Mouse (Mus musculus) CH12.LX (cell line): ENCODE measurements around the gene Rras. TPM values are rescaled to one million over a fixed set of nuclear protein-coding genes. Genes with fewer than 3 reads are reported as not detected.

Source experiments
- DNase-seq: peaks from one replicate; pipeline ENCODE4 v3.0.0-alpha.2; 2013; ENCODE audit errors: extremely low read depth
- H3K27ac ChIP-seq: 2 replicates; pipeline ENCODE4 v1.5.1; 2012; ENCODE audit warnings: low read depth, mild to moderate bottlenecking, control low read depth, moderate library complexity; ENCODE audit not compliant: insufficient read depth
- H3K27me3 ChIP-seq: replicated peaks from 2 replicates; pipeline ENCODE3; 2012; ENCODE audit warnings: inconsistent platforms
- H3K36me3 ChIP-seq, 2 experiments: replicated peaks in 1 of 2; 2 replicates each; pipeline versions ENCODE3 to v1.6.1; 2012; ENCODE audit warnings: inconsistent platforms in 1 of 2, low read length in 1 of 2, mild to moderate bottlenecking in 1 of 2, mixed read lengths in 1 of 2, moderate library complexity in 1 of 2; ENCODE audit not compliant: control insufficient read depth in 1 of 2, insufficient read depth in 1 of 2
- H3K4me1 ChIP-seq, 2 experiments: 2 replicates each; pipeline ENCODE4 v1.6.1; 2012; ENCODE audit warnings: inconsistent platforms in 1 of 2, moderate library complexity in 1 of 2; ENCODE audit not compliant: insufficient read depth in 2 of 2, control insufficient read depth in 1 of 2
- H3K4me2 ChIP-seq: 2 replicates; pipeline ENCODE4 v1.6.1; 2012; ENCODE audit warnings: low read depth, mild to moderate bottlenecking, control low read depth; ENCODE audit not compliant: poor library complexity, insufficient read depth, severe bottlenecking
- H3K4me3 ChIP-seq, 3 experiments: fragments of 150-350 bp in 1 of 3; sonication (generic) in 1 of 3; replicated peaks in 1 of 3; 2 replicates each; pipeline versions ENCODE3 to v1.5.1; 2011 to 2012; ENCODE audit warnings: low read depth in 2 of 3, low read length in 2 of 3, mild to moderate bottlenecking in 2 of 3, moderate library complexity in 2 of 3, control low read depth in 1 of 3, improper control_type of control experiment in 1 of 3, inconsistent platforms in 1 of 3, mixed read lengths in 1 of 3; ENCODE audit not compliant: poor library complexity in 1 of 3
- H3K79me2 ChIP-seq: replicated peaks from 2 replicates; pipeline ENCODE4 v1.6.1; 2012; ENCODE audit warnings: mild to moderate bottlenecking, moderate library complexity; ENCODE audit not compliant: control insufficient read depth, poor library complexity, insufficient read depth, severe bottlenecking; ENCODE audit errors: extremely low read depth
- H3K9ac ChIP-seq: 2 replicates; pipeline ENCODE4 v1.6.1; 2012; ENCODE audit warnings: low read depth, mild to moderate bottlenecking, control low read depth, moderate library complexity; ENCODE audit not compliant: insufficient read depth
- H3K9me3 ChIP-seq: replicated peaks from 2 replicates; pipeline ENCODE3; 2012; ENCODE audit warnings: low read length, inconsistent platforms, mixed read lengths
- CTCF ChIP-seq, 2 experiments: IDR thresholded peaks in 1 of 2; conservative IDR thresholded peaks in 1 of 2; 2 replicates each; pipeline ENCODE4 v1.5.1; 2011 to 2012; ENCODE audit warnings: low read depth in 2 of 2, low read length in 2 of 2, improper control_type of control experiment in 1 of 2, inconsistent platforms in 1 of 2, mild to moderate bottlenecking in 1 of 2, moderate library complexity in 1 of 2
- ETS1 ChIP-seq: conservative IDR thresholded peaks from 2 replicates; pipeline ENCODE4 v1.6.1; 2012; ENCODE audit warnings: low read depth, mild to moderate bottlenecking, inconsistent platforms, low read length, improper control_type of control experiment, moderate library complexity
- IRF4 ChIP-seq: IDR thresholded peaks from 2 replicates; pipeline ENCODE4 v1.6.1; 2014; ENCODE audit warnings: low read depth, mild to moderate bottlenecking, inconsistent platforms, low read length, improper control_type of control experiment
- JUND ChIP-seq: conservative IDR thresholded peaks from 2 replicates; pipeline ENCODE4 v1.6.1; 2011; ENCODE audit warnings: low read depth, low read length, improper control_type of control experiment
- KAT2A ChIP-seq: IDR thresholded peaks from 2 replicates; pipeline ENCODE4 v1.6.1; 2012; ENCODE audit warnings: low read length, improper control_type of control experiment, inconsistent platforms; ENCODE audit not compliant: insufficient replicate concordance
- MAFK ChIP-seq: IDR thresholded peaks from 2 replicates; pipeline ENCODE4 v1.6.1; 2011; ENCODE audit warnings: low read length, improper control_type of control experiment; ENCODE audit not compliant: insufficient replicate concordance
- MAX ChIP-seq: IDR thresholded peaks from 2 replicates; pipeline ENCODE4 v1.6.1; 2011; ENCODE audit warnings: low read length, improper control_type of control experiment
- MAZ ChIP-seq: IDR thresholded peaks from 2 replicates; pipeline ENCODE4 v1.6.1; 2012; ENCODE audit warnings: low read depth, mild to moderate bottlenecking, inconsistent platforms, low read length, improper control_type of control experiment, moderate library complexity
- MEF2A ChIP-seq: IDR thresholded peaks from 2 replicates; pipeline ENCODE4 v1.6.1; 2014; ENCODE audit warnings: low read depth, mild to moderate bottlenecking, inconsistent platforms, low read length, improper control_type of control experiment, borderline replicate concordance
- NELFE ChIP-seq: IDR thresholded peaks from 2 replicates; pipeline ENCODE4 v1.6.1; 2011; ENCODE audit warnings: low read depth, low read length, improper control_type of control experiment
- RAD21 ChIP-seq: IDR thresholded peaks from 2 replicates; pipeline ENCODE4 v1.6.1; 2011; ENCODE audit warnings: low read depth, mild to moderate bottlenecking, low read length, improper control_type of control experiment, moderate library complexity
- RCOR1 ChIP-seq: conservative IDR thresholded peaks from 2 replicates; pipeline ENCODE4 v1.6.1; 2012; ENCODE audit warnings: low read depth, mild to moderate bottlenecking, inconsistent platforms, low read length, improper control_type of control experiment
- SMC3 ChIP-seq: IDR thresholded peaks from 2 replicates; pipeline ENCODE4 v1.6.1; 2011; ENCODE audit warnings: low read depth, low read length, improper control_type of control experiment
- TBP ChIP-seq: conservative IDR thresholded peaks from 2 replicates; pipeline ENCODE4 v1.6.1; 2011; ENCODE audit warnings: low read depth, low read length, improper control_type of control experiment
- UBTF ChIP-seq: IDR thresholded peaks from 2 replicates; pipeline ENCODE4 v1.6.1; 2012; ENCODE audit warnings: low read depth, mild to moderate bottlenecking, inconsistent platforms, low read length, improper control_type of control experiment, moderate library complexity
- USF2 ChIP-seq: conservative IDR thresholded peaks from 2 replicates; pipeline ENCODE4 v1.6.1; 2011; ENCODE audit warnings: low read depth, low read length, improper control_type of control experiment
- ZMIZ1 ChIP-seq: IDR thresholded peaks from 2 replicates; pipeline ENCODE4 v1.6.1; 2012; ENCODE audit warnings: low read depth, mild to moderate bottlenecking, inconsistent platforms, low read length, improper control_type of control experiment
- dilution Hi-C: fragments of 300-500 bp; cut with MboI; formaldehyde crosslinking; loops from 2 replicates; pipeline ENCODE4 v1.14.3; 2020; ENCODE audit warnings: low sequenced_read_pairs; ENCODE audit not compliant: extremely low pct_unique_long_range_greater_than_20kb, extremely low pct_ligation_motif_present
- in situ Hi-C: fragments of 300-500 bp; cut with MboI; formaldehyde crosslinking; loops from 3 replicates; pipeline ENCODE4 v1.14.3; 2019; ENCODE audit warnings: low sequenced_read_pairs, low pct_ligation_motif_present, low pct_unique_long_range_greater_than_20kb, mixed read lengths
- polyA plus RNA-seq: library from polyadenylated mRNA; unstranded; fragments of >175 nt; gene quantifications from 2 replicates; pipeline ENCODE4 v1.2.1, GENCODE M21; 2012; ENCODE audit warnings: low read depth; ENCODE audit not compliant: insufficient read length
- total RNA-seq, 2 experiments: library from RNA; depleted of rRNA; stranded (reverse); fragments of 300-350 nt in 1 of 2; fragments of >200 nt in 1 of 2; gene quantifications; 2 replicates each; pipeline ENCODE4 v1.2.3; 2012 to 2014

The Rras gene
- total and polyA plus RNA-seq, 3 experiments: 7.2 to 19.8 (median 10.6) TPM

DNA sequence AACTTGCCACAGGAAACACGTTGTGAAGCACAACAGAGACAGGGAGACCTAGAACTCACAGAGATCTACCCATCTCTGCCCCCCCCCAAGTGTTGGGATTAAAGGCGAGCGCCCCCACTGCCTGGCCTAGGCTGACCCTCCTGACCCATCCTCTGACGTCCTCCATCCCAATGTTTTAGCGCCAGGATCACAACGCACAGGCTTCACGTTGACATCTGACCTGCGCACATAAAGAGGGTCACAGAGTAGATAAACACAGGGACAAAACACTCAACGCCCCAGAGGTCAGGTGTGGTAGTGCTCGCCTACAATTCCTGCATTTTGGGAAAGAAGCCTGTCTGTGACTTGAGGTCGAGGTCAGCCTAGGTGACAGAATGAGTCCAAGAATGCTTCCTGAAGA, 18.9 kb downstream of the Rras start:
- peaks cover 70 to 96% of the 10 kb centered on the region in 2 experiments for H3K36me3 ChIP-seq
- H3K9me3 ChIP-seq: no peaks in the 10 kb centered on the region
- H3K4me2 ChIP-seq: no peak overlapping the region
- H3K79me2 ChIP-seq: no peaks in the 10 kb centered on the region; the same call in none of the 2 replicates
- in situ Hi-C loops: no loop called here
- H3K27ac ChIP-seq: no peak overlapping the region
- H3K4me1 ChIP-seq: no peaks in the 10 kb centered on the region
- no peaks in the 10 kb centered on the region for H3K27me3 ChIP-seq
- dilution Hi-C loops: no loop called here
- no peak overlapping the region for H3K9ac ChIP-seq
- no peak for DNase-seq
- no peak for TF ChIP-seq ZMIZ1
- TF ChIP-seq ETS1: no peak
- TF ChIP-seq UBTF: no peak
- TF ChIP-seq USF2: no peak
- H3K4me3 ChIP-seq: no peak overlapping the region

GRCm38 (mm10) chr7:45037720-45038361, 20.1 kb downstream of the Rras start:
- in situ Hi-C loops (no loop called here), dilution Hi-C loops (no loop called here)
- TF ChIP-seq TBP: no peak
- TF ChIP-seq SMC3: peak; percentile 91
- no peak for TF ChIP-seq ETS1
- TF ChIP-seq MAZ: no peak
- TF ChIP-seq CTCF (conservative IDR thresholded peaks at IDR 0.05 in 1 of 2, IDR thresholded peaks at IDR 0.05 in 1 of 2; ENCODE audit: low read depth in 2 of 2, low read length in 2 of 2): peak; percentile 84 to 86
- TF ChIP-seq MAX: no peak
- TF ChIP-seq RCOR1: no peak
- TF ChIP-seq RAD21: peak; percentile 62
- H3K36me3 ChIP-seq: peaks cover 72 to 98% of the 10 kb centered on the region in 2 experiments
- no peaks in the 10 kb centered on the region for H3K27me3 ChIP-seq
- no peak overlapping the region for H3K4me3 ChIP-seq
- DNase-seq: peak; percentile 54
- no peaks in the 10 kb centered on the region for H3K9me3 ChIP-seq
- H3K4me1 ChIP-seq: no peaks in the 10 kb centered on the region
- no peaks in the 10 kb centered on the region; the same call in none of the 2 replicates for H3K79me2 ChIP-seq
- no peak overlapping the region for H3K27ac ChIP-seq
- H3K9ac ChIP-seq: no peak overlapping the region
- H3K4me2 ChIP-seq: no peak overlapping the region

- in situ Hi-C loops: no loop called here
- TF ChIP-seq IRF4: no peak
- no peak for TF ChIP-seq MEF2A
- TF ChIP-seq MAZ: no peak
- TF ChIP-seq JUND: no peak
- no peak for TF ChIP-seq KAT2A
- no peak for TF ChIP-seq MAFK
- no peak for TF ChIP-seq NELFE
- no peak for TF ChIP-seq RCOR1
- Histone ChIP-seq H3K4me3 (no peak overlapping the region), H3K79me2 (no peaks in the 10 kb centered on the region; the same call in none of the 2 replicates), H3K4me2 (no peak overlapping the region), H3K36me3 (peaks cover 73 to 98% of the 10 kb centered on the region in 2 experiments), H3K9ac (no peak overlapping the region), H3K27me3 (no peaks in the 10 kb centered on the region), H3K9me3 (no peaks in the 10 kb centered on the region), H3K4me1 (no peaks in the 10 kb centered on the region), H3K27ac (no peak overlapping the region)
- dilution Hi-C loops: no loop called here
- DNase-seq: no peak
Measured at GRCm38 (mm10) chr7:45038411-45038810, 20.6 kb downstream of the Rras start.
